18 mouse cellular contexts compared by ENCODE assay signal in genomic region chr1:78586986-78587385, GRCm38 (mm10).
"Had no signal": no experiment of that assay in that cellular context is flagged by ENCODE, and none has a peak within 500 bp of the region (broad histone marks: within the 10 kb centered on the region; RNA-seq: fewer than 3 reads in every experiment).

No protein-coding gene starts in this region.

- H3K9ac ChIP-seq: limb, embryonic 13.5 days; liver, embryonic 12.5 days; liver, embryonic 15.5 days; neural tube, embryonic 13.5 days had no signal

- H3K27me3 ChIP-seq: limb, embryonic 13.5 days; liver, embryonic 12.5 days; liver, embryonic 15.5 days; neural tube, embryonic 13.5 days had no signal

- H3K9me3 ChIP-seq: limb, embryonic 10.5 days; limb, embryonic 13.5 days; liver, embryonic 12.5 days; liver, embryonic 15.5 days; neural tube, embryonic 13.5 days had no signal

- ATAC-seq: liver, embryonic 12.5 days had no signal

- H3K36me3 ChIP-seq: limb, embryonic 10.5 days; limb, embryonic 13.5 days; liver, embryonic 12.5 days; liver, embryonic 15.5 days; neural tube, embryonic 13.5 days had no signal

- DNase-seq: kidney, adult 18-20 months; kidney, adult 9 months; kidney, postnatal 14 days; kidney, postnatal 4 days; lung, adult 2 months; midbrain, embryonic 14.5 days; retina, postnatal 1 day; right cerebral cortex, postnatal 25 days; thymus, adult 18-20 months; thymus, postnatal 14 days; thymus, postnatal 4 days had no signal

- H3K4me1 ChIP-seq: liver, embryonic 12.5 days; liver, embryonic 15.5 days; neural tube, embryonic 13.5 days had no signal

- H3K27ac ChIP-seq: limb, embryonic 10.5 days; limb, embryonic 13.5 days; liver, embryonic 12.5 days; liver, embryonic 15.5 days; neural tube, embryonic 13.5 days had no signal

- H3K4me2 ChIP-seq: limb, embryonic 13.5 days; liver, embryonic 12.5 days; liver, embryonic 15.5 days; midbrain, embryonic 11.5 days; neural tube, embryonic 13.5 days had no signal

- H3K4me3 ChIP-seq: limb, embryonic 10.5 days; limb, embryonic 13.5 days; liver, embryonic 12.5 days; liver, embryonic 15.5 days; megakaryocyte, embryonic 14.5 days; neural tube, embryonic 13.5 days had no signal
